Mouse (Mus musculus) ES-E14 (cell line): ENCODE results near the gene Usp12. TPM values are rescaled to one million over a fixed set of nuclear protein-coding genes. Genes with fewer than 3 reads are reported as not detected.

Experiments used
- DNase-seq: peaks from one replicate; pipeline ENCODE4 v3.0.0-alpha.2; 2013; ENCODE audit warnings: low read depth, low spot score
- H3K27ac ChIP-seq: 2 replicates; pipeline ENCODE4 v1.5.1; 2012; ENCODE audit warnings: low read depth, mild to moderate bottlenecking, low read length, moderate library complexity, mixed read lengths; ENCODE audit not compliant: poor library complexity, insufficient read depth, severe bottlenecking
- H3K36me3 ChIP-seq: 2 replicates; pipeline ENCODE4 v1.6.1; 2012; ENCODE audit warnings: mild to moderate bottlenecking, low read length, moderate library complexity, mixed read lengths; ENCODE audit not compliant: control insufficient read depth, poor library complexity, insufficient read depth, severe bottlenecking
- H3K4me1 ChIP-seq, 2 experiments: fragments of 150-350 bp in 1 of 2; sonication (generic) in 1 of 2; 2 replicates each; pipeline ENCODE4 v1.6.1; 2012; ENCODE audit warnings: low read length in 2 of 2, mild to moderate bottlenecking in 1 of 2, mixed read lengths in 1 of 2; ENCODE audit not compliant: control insufficient read depth in 2 of 2, insufficient read depth in 2 of 2, poor library complexity in 1 of 2
- H3K4me3 ChIP-seq, 2 experiments: fragments of 150-350 bp in 1 of 2; sonication (generic) in 1 of 2; 2 replicates each; pipeline ENCODE4 v1.5.1; 2012; ENCODE audit warnings: low read length in 2 of 2, low read depth in 1 of 2, mild to moderate bottlenecking in 1 of 2, mixed read lengths in 1 of 2; ENCODE audit not compliant: insufficient read depth in 1 of 2, poor library complexity in 1 of 2, severe bottlenecking in 1 of 2
- H3K9ac ChIP-seq: 2 replicates; pipeline ENCODE4 v1.6.1; 2012; ENCODE audit warnings: low read depth, mild to moderate bottlenecking, low read length, mixed read lengths; ENCODE audit not compliant: poor library complexity, insufficient read depth, severe bottlenecking
- H3K9me3 ChIP-seq: fragments of 150-350 bp; sonication (generic); 2 replicates; pipeline ENCODE4 v1.6.1; 2012; ENCODE audit warnings: low read depth, mild to moderate bottlenecking, low read length; ENCODE audit not compliant: control insufficient read depth, insufficient read depth
- CHD2 ChIP-seq: IDR thresholded peaks from 2 replicates; pipeline ENCODE4 v1.6.1; 2014; ENCODE audit warnings: mild to moderate bottlenecking, low read depth, low read length, inconsistent platforms
- HCFC1 ChIP-seq: IDR thresholded peaks from 2 replicates; pipeline ENCODE4 v1.6.1; 2012; ENCODE audit warnings: low read length, inconsistent platforms, borderline replicate concordance; ENCODE audit not compliant: insufficient read depth
- MAFK ChIP-seq: IDR thresholded peaks from 2 replicates; pipeline ENCODE4 v1.6.1; 2014; ENCODE audit warnings: mild to moderate bottlenecking, low read depth, low read length, inconsistent platforms; ENCODE audit not compliant: insufficient read depth
- ZC3H11A ChIP-seq: IDR thresholded peaks from 2 replicates; pipeline ENCODE4 v1.6.1; 2012; ENCODE audit warnings: low read depth, mild to moderate bottlenecking, inconsistent platforms, low read length, borderline replicate concordance
- ZNF384 ChIP-seq: IDR thresholded peaks from 2 replicates; pipeline ENCODE4 v1.6.1; 2012; ENCODE audit warnings: low read depth, low read length, inconsistent platforms
- in situ Hi-C, 2 experiments: fragments of 600-800 bp; cut with MboI; formaldehyde crosslinking; loops; one replicate each; pipeline ENCODE4 v1.15.1; 2025; ENCODE audit warnings: low sequenced_read_pairs in 2 of 2, inconsistent platforms in 1 of 2; ENCODE audit not compliant: unreplicated experiment in 2 of 2
- total RNA-seq: library from RNA; depleted of rRNA; stranded (reverse); fragments of 300-350 nt; gene quantifications from 2 replicates; pipeline ENCODE4 v1.2.3, GENCODE M21; 2012

Usp12 gene
- total RNA-seq, 1 experiment = 25.4 TPM

- Histone ChIP-seq H3K4me3 (no peak overlapping the region), H3K9me3 (no peaks in the 10 kb centered on the region), H3K9ac (no peak overlapping the region), H3K4me1 (peaks cover 3 to 8% of the 10 kb centered on the region in 2 experiments; a peak in 3 of 4 replicates), H3K27ac (no peak overlapping the region), H3K36me3 (no peaks in the 10 kb centered on the region)
- DNase-seq = no peak
- in situ Hi-C loops = no loop called here
- TF ChIP-seq CHD2 (no peak), ZC3H11A (no peak), ZNF384 (no peak), MAFK (no peak), HCFC1 (no peak)
Measured at GRCm38 (mm10) chr5:146789413-146789812, 5.4 kb downstream of the Usp12 start.

- Histone ChIP-seq H3K4me3 (no peak overlapping the region), H3K27ac (no peak overlapping the region), H3K9me3 (no peaks in the 10 kb centered on the region), H3K4me1 (peaks cover 0 to 5% of the 10 kb centered on the region in 2 experiments; a peak in 3 of 4 replicates), H3K9ac (no peak overlapping the region), H3K36me3 (no peaks in the 10 kb centered on the region)
- TF ChIP-seq HCFC1 = no peak
- TF ChIP-seq ZNF384 = no peak
- no peak for TF ChIP-seq ZC3H11A
- TF ChIP-seq CHD2 = no peak
- TF ChIP-seq MAFK = no peak
- DNase-seq = no peak
- in situ Hi-C loops = no loop called here
Measured at GRCm38 (mm10) chr5:146786123-146786522, 8.7 kb downstream of the Usp12 start.

- in situ Hi-C loops = no loop called here
Measured at GRCm38 (mm10) chr5:146783891-146784290, 10.9 kb downstream of the Usp12 start.

GRCm38 (mm10) chr5:146783300-146783699, 11.5 kb downstream of the Usp12 start:
- Histone ChIP-seq H3K36me3 (no peaks in the 10 kb centered on the region), H3K9ac (no peak overlapping the region), H3K4me3 (no peak overlapping the region), H3K27ac (no peak overlapping the region), H3K9me3 (no peaks in the 10 kb centered on the region), H3K4me1 (peaks cover 0 to 5% of the 10 kb centered on the region in 2 experiments; a peak in 3 of 4 replicates)
- in situ Hi-C loops = no loop called here
- DNase-seq = no peak
- no peak for TF ChIP-seq ZC3H11A
- no peak for TF ChIP-seq MAFK

More at GRCm38 (mm10) chr5:146783891-146784290, 10.9 kb downstream of the Usp12 start:
- no peak for DNase-seq
- Histone ChIP-seq H3K4me3 (no peak overlapping the region), H3K27ac (no peak overlapping the region), H3K9ac (no peak overlapping the region), H3K4me1 (peaks cover 0 to 5% of the 10 kb centered on the region in 2 experiments; a peak in 2 of 4 replicates), H3K36me3 (no peaks in the 10 kb centered on the region), H3K9me3 (no peaks in the 10 kb centered on the region)
- no peak for TF ChIP-seq ZNF384
- no peak for TF ChIP-seq MAFK
- TF ChIP-seq ZC3H11A = no peak
- TF ChIP-seq HCFC1 = no peak
- TF ChIP-seq CHD2 = no peak

- Histone ChIP-seq H3K9ac (no peak overlapping the region), H3K4me3 (no peak overlapping the region), H3K36me3 (no peaks in the 10 kb centered on the region), H3K4me1 (peaks cover 0 to 10% of the 10 kb centered on the region in 2 experiments; a peak in 3 of 4 replicates), H3K27ac (no peak overlapping the region), H3K9me3 (no peaks in the 10 kb centered on the region)
- no peak for TF ChIP-seq ZC3H11A
- TF ChIP-seq CHD2 = no peak
- TF ChIP-seq HCFC1 = no peak
- no peak for DNase-seq
- in situ Hi-C loops = no loop called here
Measured at GRCm38 (mm10) chr5:146781663-146782062, 13.1 kb downstream of the Usp12 start.
